In the genomic region with DNA sequence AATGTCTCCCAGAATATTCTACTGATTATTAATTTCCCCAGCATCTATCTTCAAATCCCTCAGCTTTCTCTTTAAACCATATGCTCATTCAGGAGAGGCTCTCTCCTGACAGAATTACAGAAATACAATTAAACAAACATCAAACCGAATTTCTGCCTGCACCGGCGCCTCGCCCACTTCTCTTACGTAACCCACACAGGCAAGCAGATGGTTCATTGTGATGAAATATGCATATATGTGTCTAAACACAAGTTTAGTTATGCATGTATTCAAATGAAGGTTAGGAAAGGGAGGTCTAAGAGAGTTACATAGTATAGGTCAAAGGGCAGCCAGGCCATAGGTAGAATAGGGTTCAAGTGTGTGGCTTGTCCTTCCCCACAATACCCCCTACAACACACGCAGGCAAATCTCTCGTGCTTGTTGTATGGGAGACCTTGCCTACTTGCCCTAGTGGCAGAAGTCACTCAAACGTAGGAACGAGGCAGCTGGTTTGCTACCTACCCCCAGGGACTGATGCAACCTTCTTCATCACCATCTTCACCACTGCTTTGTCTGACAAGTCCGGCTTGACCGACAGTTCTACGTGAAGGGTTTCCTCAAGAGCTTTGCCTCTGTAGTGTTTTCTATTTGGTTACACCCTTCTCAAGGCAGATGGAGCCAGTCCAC, we compare ENCODE assay signal across 16 mouse cellular contexts.
A peak's percentile ranks its signal among the peaks of the same experiment; 100 is the strongest.
DNase-seq lines count a peak whose midpoint lies in the region; ATAC-seq lines count a peak whose summit lies in the region.
"Had no signal": no experiment of that assay in that cellular context is flagged by ENCODE, and none has a peak within 500 bp of the region (broad histone marks: within the 10 kb centered on the region; RNA-seq: fewer than 3 reads in every experiment).

No protein-coding gene starts in this region.

- H3K4me1 ChIP-seq in intestine, embryonic 15.5 days (replicated peaks), result 0 out of 2 replicates have a peak, but pooled peaks cover 4% of the 10 kb centered on the region
- H3K4me1 ChIP-seq in intestine, embryonic 16.5 days (ENCODE audit: control insufficient read depth, insufficient read depth, low read length), result peaks cover 23% of the 10 kb centered on the region
- H3K4me1 ChIP-seq in heart, embryonic 11.5 days (ENCODE audit: control insufficient read depth, insufficient read depth, low read length), result 0 out of 2 replicates have a peak, but pooled peaks cover 2% of the 10 kb centered on the region
- H3K4me1 ChIP-seq: embryonic facial prominence, embryonic 12.5 days; stomach, embryonic 15.5 days had no signal

- no peak overlapping the region for H3K4me3 ChIP-seq in intestine, embryonic 15.5 days (replicated peaks)
- no peak overlapping the region for H3K4me3 ChIP-seq in intestine, embryonic 16.5 days (ENCODE audit: low read length)
- H3K4me3 ChIP-seq in heart, embryonic 11.5 days (ENCODE audit: low read depth, low read length), result no peak overlapping the region
- H3K4me3 ChIP-seq: embryonic facial prominence, embryonic 12.5 days; limb, embryonic 10.5 days; liver, embryonic 15.5 days; megakaryocyte, embryonic 14.5 days; stomach, embryonic 15.5 days had no signal

- H3K4me2 ChIP-seq in intestine, embryonic 15.5 days (replicated peaks), result no peak overlapping the region
- no peak overlapping the region for H3K4me2 ChIP-seq in intestine, embryonic 16.5 days (ENCODE audit: low read depth, low read length)
- H3K4me2 ChIP-seq in heart, embryonic 11.5 days, result no peak overlapping the region
- H3K4me2 ChIP-seq: embryonic facial prominence, embryonic 12.5 days; liver, embryonic 15.5 days; stomach, embryonic 15.5 days had no signal

- ATAC-seq in intestine, embryonic 15.5 days, result 0 out of 2 replicates have a peak, but pooled peaks have one; percentile 14
- ATAC-seq in intestine, embryonic 16.5 days, result no peak
- ATAC-seq in megakaryocyte, adult 5-6 weeks (ENCODE audit: poor library complexity, severe bottlenecking), result peak; percentile 65
- ATAC-seq in heart, embryonic 11.5 days (replicated peaks; ENCODE audit: insufficient number of reproducible peaks, low FRiP score, low TSS enrichment), result no peak

- DNase-seq in right cerebral cortex, adult 2 months (ENCODE audit: low spot score in 2 of 2), result peak; percentile 76 to 82
- no peak for DNase-seq in right cerebral cortex, postnatal 14 days
- no peak for DNase-seq in heart, adult 18-20 months
- DNase-seq in gastrocnemius, adult 18-20 months (ENCODE audit: low spot score), result no peak
- DNase-seq: cerebellum, adult 9-11 months; thymus, postnatal 36 days had no signal

- no peaks in the 10 kb centered on the region for H3K36me3 ChIP-seq in intestine, embryonic 15.5 days
- no peaks in the 10 kb centered on the region for H3K36me3 ChIP-seq in intestine, embryonic 16.5 days (ENCODE audit: control insufficient read depth, insufficient read depth, low read length)
- H3K36me3 ChIP-seq in heart, embryonic 11.5 days (ENCODE audit: control insufficient read depth, insufficient read depth, low read length), result no peaks in the 10 kb centered on the region
- H3K36me3 ChIP-seq: embryonic facial prominence, embryonic 12.5 days; limb, embryonic 10.5 days; liver, embryonic 15.5 days; stomach, embryonic 15.5 days had no signal

- H3K27me3 ChIP-seq in intestine, embryonic 15.5 days (replicated peaks), result no peaks in the 10 kb centered on the region
- H3K27me3 ChIP-seq in intestine, embryonic 16.5 days (replicated peaks; ENCODE audit: control insufficient read depth, insufficient read depth, low read length), result no peaks in the 10 kb centered on the region
- peaks cover 27% of the 10 kb centered on the region for H3K27me3 ChIP-seq in heart, embryonic 11.5 days (ENCODE audit: control insufficient read depth, insufficient read depth, low read length)
- H3K27me3 ChIP-seq: embryonic facial prominence, embryonic 12.5 days; liver, embryonic 15.5 days; stomach, embryonic 15.5 days had no signal

- no peak overlapping the region for H3K27ac ChIP-seq in intestine, embryonic 15.5 days
- H3K27ac ChIP-seq in intestine, embryonic 16.5 days (ENCODE audit: low read length), result no peak overlapping the region
- no peak overlapping the region for H3K27ac ChIP-seq in heart, embryonic 11.5 days (ENCODE audit: low read depth, low read length)
- H3K27ac ChIP-seq: embryonic facial prominence, embryonic 12.5 days; kidney, postnatal 0 days; limb, embryonic 10.5 days; liver, embryonic 15.5 days; stomach, embryonic 15.5 days had no signal

- 80% methylated on average over 12 of the region's 12 CpGs for WGBS in intestine, embryonic 15.5 days
- 81% methylated on average over 12 of the region's 12 CpGs for WGBS in intestine, embryonic 16.5 days
- WGBS in heart, embryonic 11.5 days (ENCODE audit: insufficient replicate concordance), result 77% methylated on average over 12 of the region's 12 CpGs

- H3K9me3 ChIP-seq in intestine, embryonic 15.5 days, result no peaks in the 10 kb centered on the region; the same call in 1 of the 2 replicates
- H3K9me3 ChIP-seq in intestine, embryonic 16.5 days (ENCODE audit: control insufficient read depth, low read length), result peaks cover 4% of the 10 kb centered on the region; the same call in 1 of the 2 replicates
- H3K9me3 ChIP-seq in heart, embryonic 11.5 days (replicated peaks; ENCODE audit: control insufficient read depth, low read length), result peaks cover 5% of the 10 kb centered on the region
- H3K9me3 ChIP-seq: embryonic facial prominence, embryonic 12.5 days; limb, embryonic 10.5 days; liver, embryonic 15.5 days; stomach, embryonic 15.5 days had no signal

- no peak overlapping the region for H3K9ac ChIP-seq in intestine, embryonic 15.5 days
- H3K9ac ChIP-seq in intestine, embryonic 16.5 days (ENCODE audit: low read depth, low read length), result no peak overlapping the region
- H3K9ac ChIP-seq in heart, embryonic 11.5 days (ENCODE audit: low read depth, low read length), result no peak overlapping the region
- H3K9ac ChIP-seq: embryonic facial prominence, embryonic 12.5 days; liver, embryonic 15.5 days; stomach, embryonic 15.5 days had no signal

Comparison
In these comparisons a context has a peak if more than half of its experiments do, and no peak if none do; other contexts are left out.
1. ATAC-seq: peak in intestine, embryonic 15.5 days (single experiment) and megakaryocyte, adult 5-6 weeks (single experiment); none in intestine, embryonic 16.5 days (single experiment) and heart, embryonic 11.5 days (single experiment).
2. DNase-seq: peak in right cerebral cortex, adult 2 months (2 of 2); none in right cerebral cortex, postnatal 14 days (single experiment), heart, adult 18-20 months (0 of 2) and gastrocnemius, adult 18-20 months (single experiment).